Mouse (Mus musculus) liver, embryonic 16.5 days (tissue): ENCODE results near the gene Dand5. TPM values are rescaled to one million over a fixed set of nuclear protein-coding genes. Genes with fewer than 3 reads are reported as not detected.
A peak's percentile ranks its signal among the peaks of the same experiment; 100 is the strongest.

Source experiments
- ATAC-seq: fragments of 200-750 bp; cut with Nextera tagmentation; 2 replicates; pipeline ENCODE4 v1.8.0; 2017; ENCODE audit warnings: low read depth, mild to moderate bottlenecking, moderate number of reproducible peaks, moderate library complexity
- H3K27ac ChIP-seq: fragments of 300-500 bp; sonication (generic); 2 replicates; pipeline ENCODE4 v1.5.1; 2014; ENCODE audit warnings: mild to moderate bottlenecking, low read length
- H3K27me3 ChIP-seq: fragments of 300-500 bp; sonication (generic); 2 replicates; pipeline ENCODE4 v1.6.1; 2014; ENCODE audit warnings: low read depth, low read length, mixed read lengths; ENCODE audit not compliant: control insufficient read depth, insufficient read depth
- H3K36me3 ChIP-seq: fragments of 300-500 bp; sonication (generic); 2 replicates; pipeline ENCODE4 v1.6.1; 2014; ENCODE audit warnings: mild to moderate bottlenecking; ENCODE audit not compliant: control insufficient read depth, insufficient read depth
- H3K4me1 ChIP-seq: fragments of 300-500 bp; sonication (generic); 2 replicates; pipeline ENCODE4 v1.6.1; 2014; ENCODE audit warnings: low read depth, low read length, mixed read lengths; ENCODE audit not compliant: control insufficient read depth
- H3K4me2 ChIP-seq: fragments of 300-500 bp; sonication (generic); 2 replicates; pipeline ENCODE4 v1.6.1; 2014; ENCODE audit warnings: low read depth, low read length, mixed read lengths
- H3K4me3 ChIP-seq: fragments of 300-500 bp; sonication (generic); 2 replicates; pipeline ENCODE4 v1.5.1; 2014; ENCODE audit warnings: low read depth, mild to moderate bottlenecking, low read length
- H3K9ac ChIP-seq: fragments of 300-500 bp; sonication (generic); 2 replicates; pipeline ENCODE4 v1.6.1; 2014; ENCODE audit warnings: low read depth, low read length
- H3K9me3 ChIP-seq: fragments of 300-500 bp; sonication (generic); replicated peaks from 2 replicates; pipeline ENCODE4 v1.6.1; 2016; ENCODE audit warnings: low read length; ENCODE audit not compliant: control insufficient read depth
- WGBS: fragments of 180-500 bp; shearing (Covaris S2); extraction: QIAGEN DNeasy Blood & Tissue Kit; methylation state at CpG from one replicate; pipeline ENCODE4 v1.1.7; 2014; ENCODE audit not compliant: insufficient replicate concordance; 5-methylcytosine and 5-hydroxymethylcytosine counted together
- polyA plus RNA-seq: library from polyadenylated mRNA; unstranded; fragments of >200 nt; fragmentation: Nextera tagmentation; extraction: Ambion mirVana; gene quantifications from 2 replicates; pipeline ENCODE4 v1.2.1, GENCODE M21; 2015

Gene Dand5
- polyA plus RNA-seq, 1 experiment from 2014 or later = 3.0 TPM

DNA sequence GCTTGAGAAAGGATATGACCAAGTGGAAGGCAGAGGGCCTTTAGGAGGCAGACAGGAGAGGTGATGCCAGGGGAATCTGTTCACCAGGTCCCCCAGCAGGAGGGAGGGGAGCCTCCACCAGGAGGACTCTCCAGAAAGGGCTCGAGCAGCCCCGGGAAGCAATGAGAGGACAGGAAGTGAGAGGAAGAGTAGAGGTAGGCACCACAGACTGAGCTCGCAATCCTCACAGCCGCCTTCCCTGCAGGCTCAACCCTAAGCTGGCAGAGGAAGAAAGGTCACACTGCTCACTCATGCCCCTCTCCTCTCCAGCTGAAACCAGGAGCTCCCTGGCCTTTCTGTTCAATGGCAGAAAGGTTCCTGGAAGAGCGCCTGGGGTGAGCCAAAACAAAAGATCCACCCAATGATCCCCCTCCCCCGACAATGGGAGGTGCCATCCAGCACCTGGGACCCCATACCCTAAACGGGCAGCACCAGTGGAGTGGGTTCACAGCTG lies 47.0 kb downstream of the Dand5 start:
- Histone ChIP-seq H3K4me1 (no peaks in the 10 kb centered on the region; the same call in 1 of the 2 replicates), H3K27me3 (peaks cover 95% of the 10 kb centered on the region), H3K4me3 (no peak overlapping the region), H3K36me3 (no peaks in the 10 kb centered on the region), H3K9ac (no peak overlapping the region), H3K9me3 (no peaks in the 10 kb centered on the region), H3K4me2 (no peak overlapping the region), H3K27ac (no peak overlapping the region)
- 23% methylated on average over 7 of the region's 7 CpGs for WGBS
- no peak for ATAC-seq

DNA sequence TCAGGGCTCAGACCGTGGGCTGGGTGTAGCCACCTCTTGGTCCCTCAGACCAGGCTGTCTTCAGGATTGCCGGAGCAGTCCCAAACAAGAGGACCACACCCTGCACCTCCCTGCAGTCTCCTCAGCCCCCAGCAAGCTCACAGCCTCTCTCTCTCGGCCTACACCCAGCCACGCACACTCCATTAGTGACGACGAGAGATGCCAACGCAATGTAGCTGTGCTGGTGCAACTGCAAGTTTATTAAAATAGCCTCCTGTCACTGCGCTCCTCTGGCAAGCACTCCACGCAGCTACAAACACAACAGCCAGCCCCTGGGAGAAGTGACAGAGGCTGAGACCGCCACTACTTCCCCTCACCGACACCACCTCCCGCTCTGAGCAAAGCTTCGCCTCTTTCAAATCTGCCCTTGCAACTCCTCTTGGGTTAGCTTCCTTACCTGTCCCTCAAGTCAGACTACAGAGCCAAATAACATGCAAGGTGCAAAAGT lies 47.5 kb downstream of the Dand5 start:
- Histone ChIP-seq H3K4me2 (no peak overlapping the region), H3K36me3 (no peaks in the 10 kb centered on the region), H3K27ac (no peak overlapping the region), H3K4me1 (peaks cover 2% of the 10 kb centered on the region; the same call in 1 of the 2 replicates), H3K4me3 (no peak overlapping the region), H3K27me3 (peaks cover 90% of the 10 kb centered on the region), H3K9ac (no peak overlapping the region), H3K9me3 (no peaks in the 10 kb centered on the region)
- WGBS = 13% methylated on average over 13 of the region's 13 CpGs
- no peak for ATAC-seq

DNA sequence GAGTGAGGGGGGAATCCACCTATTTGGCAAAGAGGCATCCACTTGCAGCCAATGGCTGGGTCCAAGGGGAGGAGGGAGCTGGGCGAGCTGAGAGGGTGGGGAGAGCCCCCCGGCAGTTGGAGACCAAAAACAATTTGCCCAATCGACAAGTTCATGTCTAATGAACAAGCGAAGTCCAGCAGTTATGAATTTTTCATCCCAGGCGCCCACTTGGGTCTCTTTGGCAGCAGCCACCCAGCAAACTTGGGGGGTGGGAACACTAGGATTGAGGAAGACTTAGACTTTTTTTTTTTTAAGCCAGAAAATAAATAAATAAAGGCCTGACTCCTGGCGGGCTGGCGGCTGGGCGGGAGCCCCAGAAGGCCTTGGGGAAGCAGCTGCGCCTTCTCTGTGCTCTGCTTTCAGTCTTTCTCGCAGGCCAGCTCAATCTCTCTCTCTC lies 48.1 kb downstream of the Dand5 start:
- Histone ChIP-seq H3K36me3 (no peaks in the 10 kb centered on the region), H3K4me2 (no peak overlapping the region), H3K9ac (no peak overlapping the region), H3K27ac (no peak overlapping the region), H3K9me3 (no peaks in the 10 kb centered on the region), H3K4me3 (no peak overlapping the region), H3K4me1 (peaks cover 2% of the 10 kb centered on the region; the same call in 1 of the 2 replicates), H3K27me3 (peaks cover 83% of the 10 kb centered on the region)
- WGBS = 16% methylated on average over 10 of the region's 10 CpGs
- no peak for ATAC-seq

DNA sequence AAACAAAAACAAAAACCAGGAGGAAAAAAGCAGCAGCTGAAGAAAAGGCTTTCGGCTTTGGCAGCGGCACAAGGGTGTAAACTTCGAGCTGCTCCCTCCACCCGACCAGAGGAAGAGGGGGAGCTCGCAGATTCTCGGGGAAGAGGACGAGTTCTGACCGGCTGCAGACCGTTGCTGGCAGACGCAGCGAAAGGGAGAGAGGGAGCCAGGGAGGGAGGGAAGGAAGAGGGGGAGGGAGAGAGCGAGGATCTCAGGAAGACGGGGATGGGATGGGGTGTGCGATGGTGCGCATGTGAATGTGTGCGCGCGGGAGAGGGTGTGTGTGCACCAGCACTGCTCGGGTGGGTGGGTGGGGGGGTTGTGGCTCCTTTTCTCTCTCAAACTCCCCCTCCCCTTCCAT lies 48.8 kb downstream of the Dand5 start:
- Histone ChIP-seq H3K4me1 (peaks cover 2% of the 10 kb centered on the region; the same call in 1 of the 2 replicates), H3K27me3 (peaks cover 76% of the 10 kb centered on the region), H3K9ac (no peak overlapping the region), H3K36me3 (no peaks in the 10 kb centered on the region), H3K27ac (no peak overlapping the region), H3K4me3 (no peak overlapping the region), H3K9me3 (no peaks in the 10 kb centered on the region), H3K4me2 (peak overlapping the region; percentile 16)
- 3% methylated on average over 19 of the region's 19 CpGs for WGBS
- no peak for ATAC-seq

DNA sequence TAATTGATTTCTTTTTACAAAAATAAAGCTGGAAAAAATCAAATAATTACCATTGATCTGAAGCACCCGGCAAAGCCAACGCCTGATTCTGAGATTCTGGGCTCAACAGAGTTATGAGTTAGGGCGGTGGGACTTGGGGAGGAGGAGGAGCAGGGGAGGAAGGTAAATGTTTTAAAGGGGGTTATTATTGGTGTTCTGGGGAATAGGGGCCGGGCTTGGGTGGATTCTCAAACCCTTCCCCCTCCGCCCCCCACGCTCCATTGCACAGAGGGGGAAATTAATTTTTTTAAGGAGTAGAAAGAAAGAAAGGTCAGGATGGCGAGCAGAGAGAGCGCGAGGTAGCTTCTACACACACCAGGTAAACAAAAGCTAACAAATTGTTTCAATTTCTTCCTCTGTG lies 49.3 kb downstream of the Dand5 start:
- H3K9me3 ChIP-seq = no peaks in the 10 kb centered on the region
- no peaks in the 10 kb centered on the region for H3K36me3 ChIP-seq
- H3K4me3 ChIP-seq = no peak overlapping the region
- ATAC-seq = no peak
- H3K9ac ChIP-seq = no peak overlapping the region
- no peak overlapping the region for H3K27ac ChIP-seq
- H3K27me3 ChIP-seq = peaks cover 71% of the 10 kb centered on the region
- peaks cover 2% of the 10 kb centered on the region; the same call in 1 of the 2 replicates for H3K4me1 ChIP-seq
- WGBS = 17% methylated on average over 9 of the region's 9 CpGs
- H3K4me2 ChIP-seq = peak overlapping the region; percentile 16; the same call in 1 of the 2 replicates

DNA sequence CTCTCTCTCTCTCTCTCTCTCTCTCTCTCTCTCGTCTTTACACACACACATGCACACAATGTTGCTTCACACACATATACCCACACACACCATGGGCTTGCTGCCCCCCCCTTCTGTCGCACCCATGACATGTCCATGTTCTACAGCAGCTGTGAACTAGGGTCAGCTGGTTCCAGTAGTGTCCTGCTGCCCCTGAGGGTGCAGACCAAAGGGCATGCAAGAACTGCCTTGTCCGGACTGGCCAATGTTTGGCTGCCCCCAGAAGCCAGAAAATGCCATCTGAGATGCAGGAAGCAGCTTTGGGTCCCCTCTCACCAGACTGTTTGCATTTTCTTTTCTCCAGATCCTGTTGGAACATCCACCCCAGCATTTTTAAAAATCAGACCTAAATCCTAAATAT lies 50.0 kb downstream of the Dand5 start:
- Histone ChIP-seq H3K4me3 (no peak overlapping the region), H3K36me3 (no peaks in the 10 kb centered on the region), H3K9me3 (no peaks in the 10 kb centered on the region), H3K9ac (no peak overlapping the region), H3K27me3 (peaks cover 65% of the 10 kb centered on the region), H3K4me2 (no peak overlapping the region), H3K4me1 (peaks cover 2% of the 10 kb centered on the region; the same call in 1 of the 2 replicates), H3K27ac (no peak overlapping the region)
- no peak for ATAC-seq
- 18% methylated on average over 3 of the region's 3 CpGs for WGBS

DNA sequence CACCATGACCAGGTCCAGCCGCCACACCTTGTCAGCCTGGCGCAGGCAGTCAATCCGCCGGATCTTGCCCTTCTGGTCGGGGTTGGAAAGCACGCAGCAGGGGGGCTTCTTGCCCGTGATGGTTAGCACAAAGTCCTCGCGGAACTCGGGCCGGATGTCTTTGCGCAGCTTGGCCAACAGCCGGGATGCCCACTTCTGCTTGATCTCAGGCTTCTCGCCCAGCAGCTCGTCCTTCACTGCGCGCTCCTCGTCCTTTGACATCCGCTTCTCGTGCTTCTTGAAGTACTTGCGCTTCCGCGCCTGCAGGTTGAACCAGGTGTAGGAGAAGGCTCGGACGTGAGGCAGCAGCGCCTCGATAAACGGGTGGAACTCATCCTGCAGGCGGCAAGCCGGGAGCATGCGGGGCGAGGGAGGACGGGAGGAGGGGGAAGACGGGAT lies 50.7 kb downstream of the Dand5 start:
- H3K9me3 ChIP-seq = no peaks in the 10 kb centered on the region
- no peak overlapping the region for H3K9ac ChIP-seq
- ATAC-seq = no peak
- no peak overlapping the region for H3K4me2 ChIP-seq
- H3K27me3 ChIP-seq = peaks cover 58% of the 10 kb centered on the region
- H3K36me3 ChIP-seq = no peaks in the 10 kb centered on the region
- no peak overlapping the region for H3K27ac ChIP-seq
- peaks cover 2% of the 10 kb centered on the region; the same call in 1 of the 2 replicates for H3K4me1 ChIP-seq
- 19% methylated on average over 34 of the region's 34 CpGs for WGBS
- no peak overlapping the region for H3K4me3 ChIP-seq

DNA sequence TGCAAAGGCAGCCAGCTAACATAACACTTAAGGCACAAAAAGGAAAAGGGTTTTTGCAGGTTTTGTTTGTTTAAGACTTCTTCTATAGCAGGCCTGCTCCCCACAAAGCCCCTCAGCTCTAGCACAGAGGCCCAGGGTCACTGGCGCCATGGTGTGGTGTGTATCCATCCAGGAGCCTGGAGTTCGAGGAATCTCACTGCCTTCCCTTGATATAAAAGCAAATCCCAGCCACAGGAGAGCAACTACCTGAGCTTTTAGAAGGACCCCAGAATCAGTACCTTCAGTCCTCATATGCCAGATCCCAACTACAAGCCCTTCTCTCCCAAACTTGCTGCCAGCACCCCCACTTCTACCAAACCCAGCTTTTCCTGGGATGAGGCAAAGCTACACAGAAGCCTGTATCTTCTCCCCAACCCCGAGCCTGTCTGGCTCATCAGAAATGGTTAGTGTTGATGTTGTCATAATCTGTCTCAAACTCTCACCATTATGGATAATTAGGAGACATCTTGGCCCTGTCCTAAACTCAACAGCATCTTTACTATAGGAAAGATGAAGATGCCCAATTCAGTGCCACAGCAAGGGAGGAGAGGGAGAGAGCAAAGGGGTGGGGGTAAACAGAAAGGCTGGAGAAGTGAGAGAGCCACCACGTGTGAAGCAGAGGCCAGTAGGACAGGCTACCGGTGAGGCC lies 51.5 kb downstream of the Dand5 start:
- Histone ChIP-seq H3K27me3 (peaks cover 50% of the 10 kb centered on the region), H3K36me3 (no peaks in the 10 kb centered on the region), H3K4me2 (no peak overlapping the region), H3K4me1 (peaks cover 2% of the 10 kb centered on the region; the same call in 1 of the 2 replicates), H3K9ac (no peak overlapping the region), H3K9me3 (no peaks in the 10 kb centered on the region), H3K4me3 (no peak overlapping the region), H3K27ac (no peak overlapping the region)
- WGBS = 47% methylated on average over 5 of the region's 5 CpGs
- ATAC-seq = no peak
